26 mouse cellular contexts compared by ENCODE assay signal in the genomic region with DNA sequence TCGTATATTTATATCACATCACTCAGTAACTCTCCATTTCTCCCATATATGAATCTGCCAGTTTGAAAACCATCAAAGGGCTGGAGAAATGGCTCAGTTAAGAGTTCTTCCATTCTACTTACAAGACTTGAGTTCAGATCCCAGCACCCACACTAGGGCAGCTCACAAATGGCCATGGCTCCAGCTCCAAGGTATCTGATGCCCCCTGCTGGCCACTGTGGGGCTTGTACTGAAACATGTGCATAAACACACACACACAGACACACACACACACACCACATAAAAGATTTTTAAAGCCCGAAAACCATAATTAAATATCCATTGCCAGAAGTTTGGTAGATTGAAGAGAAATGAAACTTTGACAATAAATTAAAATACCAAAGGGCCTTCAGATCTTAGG.
DNase-seq lines count a peak whose midpoint lies in the region; ATAC-seq and TF ChIP-seq lines count a peak whose summit lies in the region.
"Had no signal": no experiment of that assay in that cellular context is flagged by ENCODE, and none has a peak within 500 bp of the region (broad histone marks: within the 10 kb centered on the region; RNA-seq: fewer than 3 reads in every experiment).

No protein-coding gene starts in this region.

- peak overlapping the region; percentile 79 for H3K27ac ChIP-seq in kidney, adult 2 months (ENCODE audit: insufficient read depth, low read depth, low read length)
- H3K27ac ChIP-seq in lung, embryonic 15.5 days = peak overlapping the region; percentile 71; the same call in 1 of the 2 replicates
- H3K27ac ChIP-seq: embryonic facial prominence, embryonic 15.5 days; forebrain, embryonic 15.5 days; hindbrain, embryonic 13.5 days; left cerebral cortex, adult 2 months; limb, embryonic 10.5 days; neural tube, embryonic 12.5 days had no signal

- no peak overlapping the region for H3K4me2 ChIP-seq in lung, embryonic 15.5 days
- H3K4me2 ChIP-seq: embryonic facial prominence, embryonic 15.5 days; forebrain, embryonic 15.5 days; hindbrain, embryonic 13.5 days; neural tube, embryonic 12.5 days had no signal

- WGBS in kidney, adult 2 months = 91% methylated on average over 2 of the region's 2 CpGs
- WGBS in lung, embryonic 15.5 days = 88% methylated on average over 2 of the region's 2 CpGs

- TF ChIP-seq POLR2A in kidney, adult 2 months (IDR thresholded peaks at IDR 0.05; ENCODE audit: low read depth, low read length) = no peak

- H3K4me3 ChIP-seq in kidney, adult 2 months (ENCODE audit: insufficient read depth, low read depth, low read length) = no peak overlapping the region
- no peak overlapping the region for H3K4me3 ChIP-seq in lung, embryonic 15.5 days
- H3K4me3 ChIP-seq: embryonic facial prominence, embryonic 15.5 days; forebrain, embryonic 15.5 days; hindbrain, embryonic 13.5 days; left cerebral cortex, adult 2 months; limb, embryonic 10.5 days; megakaryocyte, embryonic 14.5 days; neural tube, embryonic 12.5 days had no signal

- H3K9me3 ChIP-seq in lung, embryonic 15.5 days = no peaks in the 10 kb centered on the region
- H3K9me3 ChIP-seq: embryonic facial prominence, embryonic 15.5 days; forebrain, embryonic 15.5 days; hindbrain, embryonic 13.5 days; limb, embryonic 10.5 days; neural tube, embryonic 12.5 days had no signal

- no peaks in the 10 kb centered on the region for H3K27me3 ChIP-seq in kidney, adult 2 months (replicated peaks; ENCODE audit: control insufficient read depth, insufficient read depth, low read length)
- H3K27me3 ChIP-seq in lung, embryonic 15.5 days = no peaks in the 10 kb centered on the region
- H3K27me3 ChIP-seq: embryonic facial prominence, embryonic 15.5 days; forebrain, embryonic 15.5 days; hindbrain, embryonic 13.5 days; megakaryocyte, embryonic 14.5 days; neural tube, embryonic 12.5 days had no signal

- ATAC-seq in lung, embryonic 15.5 days (ENCODE audit: borderline replicate concordance, extremely low read depth, low FRiP score, low TSS enrichment) = no peak
- ATAC-seq: forebrain, embryonic 15.5 days had no signal

- DNase-seq in kidney, adult 2 months = no peak
- DNase-seq in kidney, postnatal 25 days = no peak
- DNase-seq in lung, postnatal 25 days (ENCODE audit: low spot score) = no peak
- DNase-seq in ES-CJ7 (ENCODE audit: low read depth, low spot score) (peak; percentile 9), ZHBTc4 (ENCODE audit: low read depth, low spot score) (peak; percentile 45)
- DNase-seq in thymus, postnatal 36 days = no peak
- DNase-seq: adrenal gland, postnatal 36 days; B cell, adult 2 months; cerebellum, adult 9-10 months; gastrocnemius, postnatal 14 days; heart, adult 11 months; kidney, postnatal 4 days; layer of hippocampus, adult 9-11 months; liver; lung, postnatal 10 days; midbrain, embryonic 14.5 days; right cerebral cortex, postnatal 14 days; thymus, postnatal 14 days had no signal

- peaks cover 19% of the 10 kb centered on the region for H3K4me1 ChIP-seq in kidney, adult 2 months (ENCODE audit: control insufficient read depth, insufficient read depth, low read length)
- H3K4me1 ChIP-seq in lung, embryonic 15.5 days = peaks cover 18% of the 10 kb centered on the region
- H3K4me1 ChIP-seq: embryonic facial prominence, embryonic 15.5 days; hindbrain, embryonic 13.5 days; limb, embryonic 10.5 days; megakaryocyte, embryonic 14.5 days; neural tube, embryonic 12.5 days had no signal

- no peaks in the 10 kb centered on the region for H3K36me3 ChIP-seq in kidney, adult 2 months (ENCODE audit: control insufficient read depth, insufficient read depth, low read length)
- no peaks in the 10 kb centered on the region for H3K36me3 ChIP-seq in lung, embryonic 15.5 days
- H3K36me3 ChIP-seq: embryonic facial prominence, embryonic 15.5 days; forebrain, embryonic 15.5 days; hindbrain, embryonic 13.5 days; limb, embryonic 10.5 days; neural tube, embryonic 12.5 days had no signal

- no peak overlapping the region for H3K9ac ChIP-seq in lung, embryonic 15.5 days
- H3K9ac ChIP-seq: embryonic facial prominence, embryonic 15.5 days; forebrain, embryonic 15.5 days; hindbrain, embryonic 13.5 days; neural tube, embryonic 12.5 days had no signal

- TF ChIP-seq CTCF in kidney, adult 2 months (conservative IDR thresholded peaks at IDR 0.05; ENCODE audit: insufficient read depth, insufficient read length, low read depth, low read length) = no peak

Comparison
In these comparisons a context has a peak if more than half of its experiments do, and no peak if none do; other contexts are left out.
1. DNase-seq: peak in ES-CJ7 (single experiment) and ZHBTc4 (single experiment); none in kidney, adult 2 months (single experiment), kidney, postnatal 25 days (0 of 2), lung, postnatal 25 days (single experiment) and thymus, postnatal 36 days (0 of 2).